Mouse (Mus musculus) cerebellum, adult 8-10 months (tissue): ENCODE measurements around the gene Pdzk1.

Source experiments
- DNase-seq: peaks from one replicate; pipeline ENCODE4 v3.0.0; 2022

The Pdzk1 gene

GRCm38 (mm10) chr3:96838996-96839645 is 10.0 kb downstream of the Pdzk1 start:
- DNase-seq: no peak

- DNase-seq: no peak
Measured at GRCm38 (mm10) chr3:96845191-96845590, 16.1 kb downstream of the Pdzk1 start.

DNA sequence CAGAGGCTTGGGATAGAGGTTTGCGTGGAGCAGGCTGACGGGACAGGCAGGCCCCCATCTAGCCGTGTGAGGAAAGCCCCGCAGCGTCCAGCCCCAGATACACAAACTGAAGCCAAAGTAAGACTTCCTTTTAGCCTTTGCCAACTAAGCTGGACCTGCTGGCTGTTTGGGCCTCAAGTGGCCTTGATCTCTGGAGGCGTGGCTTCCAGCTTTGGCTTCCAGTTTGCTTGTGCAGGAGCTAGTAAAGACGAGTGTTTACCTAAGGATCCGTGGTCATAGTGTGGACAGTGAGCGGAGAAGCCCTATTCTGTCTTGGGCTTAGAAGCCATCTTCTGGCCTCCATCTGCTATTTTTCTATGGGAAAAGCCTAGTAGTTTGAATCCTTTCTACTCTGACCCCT is 16.7 kb downstream of the Pdzk1 start:
- DNase-seq: no peak

- DNase-seq: no peak
Measured at GRCm38 (mm10) chr3:96846985-96847384, 17.9 kb downstream of the Pdzk1 start.

DNA sequence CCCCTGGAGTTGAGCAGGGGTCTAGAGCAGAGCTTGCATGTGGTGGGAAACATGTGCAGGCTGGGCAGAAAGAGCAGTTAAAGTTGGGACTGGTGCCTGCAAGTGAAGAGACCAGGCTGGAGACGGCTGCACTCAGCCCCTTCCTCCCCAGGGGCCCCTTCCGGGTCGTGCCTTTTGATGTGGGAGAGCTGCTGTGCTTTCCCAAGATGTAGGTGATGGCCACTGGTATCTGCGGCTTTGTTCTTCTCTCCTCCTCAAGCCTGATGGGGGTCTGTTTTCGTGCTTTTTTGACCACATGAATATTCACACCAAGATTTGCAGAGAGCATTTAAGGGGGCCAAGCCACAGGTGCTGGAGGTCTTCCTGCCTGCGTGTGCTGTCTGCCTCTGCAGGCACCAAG is 18.6 kb downstream of the Pdzk1 start:
- DNase-seq: no peak

GRCm38 (mm10) chr3:96848470-96848869 is 19.4 kb downstream of the Pdzk1 start:
- no peak for DNase-seq

- no peak for DNase-seq
Measured at GRCm38 (mm10) chr3:96849168-96849727, 20.2 kb downstream of the Pdzk1 start.

- DNase-seq: no peak
Measured at GRCm38 (mm10) chr3:96852561-96852960, 23.5 kb downstream of the Pdzk1 start.

DNA sequence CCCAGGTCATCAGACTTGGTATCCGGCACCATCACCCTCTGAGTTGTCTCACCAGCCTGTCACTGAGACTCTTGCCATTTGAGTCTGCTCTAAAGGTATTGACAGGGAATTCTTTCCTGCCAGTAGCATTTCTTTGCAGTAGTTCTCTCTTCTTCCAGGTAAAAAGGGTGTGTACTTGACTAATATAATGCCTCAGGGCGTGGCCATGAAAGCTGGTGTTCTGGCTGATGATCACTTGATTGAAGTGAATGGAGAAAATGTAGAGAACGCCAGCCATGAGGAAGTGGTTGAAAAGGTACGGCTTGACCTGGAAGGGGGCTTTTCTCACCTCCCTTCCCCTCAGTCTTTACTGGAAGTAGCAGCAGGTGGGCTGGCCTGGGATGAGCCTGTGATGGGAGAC is 25.3 kb downstream of the Pdzk1 start:
- no peak for DNase-seq

DNA sequence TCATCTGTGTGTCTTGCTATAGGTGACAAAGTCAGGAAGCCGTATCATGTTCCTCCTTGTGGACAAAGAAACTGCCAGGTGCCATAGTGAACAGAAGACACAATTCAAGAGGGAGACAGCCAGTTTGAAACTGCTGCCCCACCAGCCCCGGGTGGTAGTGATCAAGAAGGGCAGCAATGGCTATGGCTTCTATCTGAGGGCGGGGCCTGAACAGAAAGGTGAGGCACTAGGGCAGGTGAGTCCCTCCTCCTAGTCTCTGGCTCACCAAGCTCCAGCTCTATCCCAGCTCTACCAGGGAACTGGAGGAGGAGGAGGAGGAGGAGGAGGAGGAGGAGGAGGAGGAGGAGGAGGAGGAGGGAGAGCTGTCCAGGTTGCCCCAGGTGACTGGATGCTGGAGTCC is 26.7 kb downstream of the Pdzk1 start:
- no peak for DNase-seq

GRCm38 (mm10) chr3:96860498-96860897 is 31.4 kb downstream of the Pdzk1 start:
- no peak for DNase-seq

GRCm38 (mm10) chr3:96867863-96868262 is 38.8 kb downstream of the Pdzk1 start:
- DNase-seq: no peak

GRCm38 (mm10) chr3:96868566-96868965 is 39.5 kb downstream of the Pdzk1 start:
- no peak for DNase-seq

GRCm38 (mm10) chr3:96869091-96869490 is 40.0 kb downstream of the Pdzk1 start:
- DNase-seq: no peak

GRCm38 (mm10) chr3:96870270-96870669 is 41.2 kb downstream of the Pdzk1 start:
- DNase-seq: no peak

DNA sequence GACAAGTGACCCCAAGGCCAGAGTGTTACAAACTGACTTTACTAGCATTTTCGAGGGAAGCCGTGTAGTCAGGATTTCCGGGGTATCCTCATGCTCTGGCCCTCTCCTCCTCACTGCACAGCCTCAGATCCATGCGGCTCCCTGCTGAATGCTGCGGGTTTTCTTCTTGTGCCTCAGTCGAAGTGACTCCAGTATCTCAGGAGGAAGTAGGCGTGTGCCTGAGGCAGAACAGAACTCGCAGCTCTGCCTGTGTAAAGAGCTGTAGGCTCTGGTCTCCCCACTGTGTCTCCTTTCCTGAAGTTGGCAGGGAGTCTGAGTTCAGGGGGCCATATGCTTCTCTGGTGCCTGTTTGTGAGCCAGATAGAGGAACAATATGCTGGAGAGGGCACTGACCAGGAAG is 42.0 kb downstream of the Pdzk1 start:
- DNase-seq: no peak

DNA sequence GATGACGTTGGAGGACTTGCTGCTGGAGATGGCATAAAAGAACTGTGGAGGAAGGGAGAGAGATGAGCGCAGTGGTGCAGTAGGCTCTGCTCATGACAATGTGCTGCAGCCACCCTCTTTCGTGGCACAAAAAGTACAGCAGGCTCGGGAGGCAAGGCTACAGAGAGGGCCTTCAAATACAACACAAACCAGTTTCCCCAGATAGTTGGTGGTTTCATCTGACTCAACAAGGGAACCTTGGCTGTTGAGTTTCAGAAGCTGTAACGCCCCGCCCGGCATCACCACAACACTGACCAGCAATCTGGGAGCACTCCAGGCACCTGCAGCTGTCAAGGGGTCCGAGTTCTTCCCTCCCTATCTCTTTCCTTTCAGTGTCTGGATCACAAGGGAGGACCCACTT is 43.4 kb downstream of the Pdzk1 start:
- no peak for DNase-seq

GRCm38 (mm10) chr3:96874808-96875571 is 45.9 kb downstream of the Pdzk1 start:
- DNase-seq: no peak

DNA sequence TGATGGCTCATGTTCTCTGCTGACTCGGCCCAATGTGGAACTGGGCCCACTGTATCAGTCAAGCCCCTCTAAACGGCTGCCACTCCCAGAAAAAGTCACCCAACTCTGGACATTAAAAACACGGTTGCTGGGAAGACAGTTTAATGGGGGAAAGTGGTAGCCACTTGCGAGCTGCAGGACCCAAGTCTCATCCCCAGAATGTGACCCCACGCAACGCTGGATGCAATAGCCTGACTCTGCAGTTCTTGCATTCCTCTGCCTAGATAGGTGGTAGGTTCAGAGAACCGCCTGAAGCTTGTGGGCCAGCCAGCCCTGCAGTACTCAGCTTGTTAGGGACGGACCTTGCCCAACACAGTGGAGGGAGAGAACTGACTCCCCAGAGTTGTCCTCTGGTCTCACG is 50.5 kb downstream of the Pdzk1 start:
- DNase-seq: no peak

DNA sequence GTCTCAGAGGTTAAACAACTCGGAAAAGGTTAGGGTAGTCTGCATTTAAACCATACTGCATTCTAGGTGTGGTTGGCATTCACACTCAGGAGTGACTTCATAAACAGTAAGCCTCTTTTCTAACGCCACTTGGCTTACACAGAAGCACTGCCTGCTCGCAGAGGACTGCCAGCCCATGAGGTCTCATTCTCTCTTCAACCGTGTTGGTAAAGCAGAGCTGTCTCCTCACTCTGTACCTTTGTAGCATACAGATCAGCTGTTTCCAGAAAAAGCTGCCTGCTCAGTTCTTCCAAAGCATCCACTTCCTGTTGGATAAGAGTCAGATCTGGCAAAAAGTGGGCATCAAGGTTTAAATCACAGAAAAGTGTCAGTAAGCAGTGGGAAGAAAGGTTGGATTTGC is 51.3 kb downstream of the Pdzk1 start:
- no peak for DNase-seq

DNA sequence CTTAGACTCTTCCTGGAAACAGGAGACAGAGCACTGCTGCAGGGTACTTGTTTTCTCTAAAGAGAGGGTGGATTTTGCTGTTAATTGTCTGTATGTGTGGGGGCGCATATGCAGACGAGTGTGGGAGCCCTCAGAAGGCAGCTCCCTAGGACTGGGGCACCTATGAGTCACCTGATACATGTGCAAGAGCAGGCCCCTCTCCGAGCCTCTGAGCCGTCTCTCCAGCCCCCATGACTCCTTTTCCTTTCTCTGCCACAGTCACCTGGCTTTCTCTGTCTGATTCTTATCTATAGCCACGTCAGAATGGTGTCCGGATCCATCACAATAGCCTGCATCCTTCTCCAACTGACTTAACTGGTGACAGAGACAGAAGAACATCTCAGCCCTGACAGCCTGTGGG is 52.5 kb downstream of the Pdzk1 start:
- DNase-seq: no peak

- no peak for DNase-seq
Measured at GRCm38 (mm10) chr3:96882061-96882849, 53.2 kb downstream of the Pdzk1 start.

GRCm38 (mm10) chr3:96883690-96884089 is 54.6 kb downstream of the Pdzk1 start:
- DNase-seq: no peak
